In the genomic region with DNA sequence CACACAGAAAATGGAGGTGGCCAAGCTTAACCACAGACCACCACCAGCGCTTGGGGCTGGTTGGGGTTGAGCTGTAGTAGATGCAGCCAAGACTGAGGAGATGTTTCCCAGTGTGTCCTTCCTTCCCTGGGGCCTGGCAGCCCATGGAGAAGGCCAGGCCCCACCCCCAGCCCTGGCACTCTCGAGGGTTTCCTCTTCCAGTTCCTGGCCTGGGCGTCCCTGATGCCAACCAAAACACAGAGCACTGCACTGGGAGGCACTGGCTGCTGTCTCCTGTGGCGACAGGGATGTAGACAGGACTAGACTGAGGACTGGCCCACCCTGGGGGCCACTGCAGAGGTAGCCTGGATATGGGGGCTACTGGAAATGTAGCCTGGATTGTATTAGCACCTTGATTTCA, we compare ENCODE assay signal across 16 mouse cellular contexts. TPM values are rescaled to one million over a fixed set of nuclear protein-coding genes. Genes with fewer than 3 reads are reported as not detected.
DNase-seq lines count a peak whose midpoint lies in the region; ATAC-seq lines count a peak whose summit lies in the region.
"Had no signal": no experiment of that assay in that cellular context is flagged by ENCODE, and none has a peak within 500 bp of the region (broad histone marks: within the 10 kb centered on the region; RNA-seq: fewer than 3 reads in every experiment).

No protein-coding gene starts in this region.

- no peaks in the 10 kb centered on the region for H3K36me3 ChIP-seq in forebrain, embryonic 16.5 days (ENCODE audit: control insufficient read depth, insufficient read depth)
- H3K36me3 ChIP-seq in forebrain, embryonic 12.5 days (replicated peaks): peaks cover 8% of the 10 kb centered on the region
- H3K36me3 ChIP-seq: liver, embryonic 13.5 days had no signal

- ATAC-seq in forebrain, embryonic 16.5 days: 0 out of 2 replicates have a peak, but pooled peaks have one; percentile 31
- no peak for ATAC-seq in forebrain, embryonic 12.5 days (ENCODE audit: low FRiP score)
- ATAC-seq: Patski had no signal

- no peak overlapping the region for H3K9ac ChIP-seq in forebrain, embryonic 16.5 days (replicated peaks; ENCODE audit: low read depth, low read length)
- no peak overlapping the region for H3K9ac ChIP-seq in forebrain, embryonic 12.5 days
- H3K9ac ChIP-seq: liver, embryonic 13.5 days; midbrain, embryonic 12.5 days; neural tube, embryonic 13.5 days had no signal

- 72% methylated on average over 4 of the region's 4 CpGs for WGBS in forebrain, embryonic 16.5 days
- 81% methylated on average over 4 of the region's 4 CpGs for WGBS in forebrain, embryonic 12.5 days

- intact Hi-C loops in heart, postnatal 14 days (cut with DNase I): no loop called here

- H3K9me3 ChIP-seq in forebrain, embryonic 16.5 days (ENCODE audit: control insufficient read depth, low read length): no peaks in the 10 kb centered on the region
- no peaks in the 10 kb centered on the region for H3K9me3 ChIP-seq in forebrain, embryonic 12.5 days
- H3K9me3 ChIP-seq: liver, embryonic 13.5 days; midbrain, embryonic 12.5 days; neural tube, embryonic 13.5 days had no signal

- no peak overlapping the region for H3K27ac ChIP-seq in forebrain, embryonic 16.5 days (ENCODE audit: low read length)
- H3K27ac ChIP-seq in forebrain, embryonic 12.5 days: no peak overlapping the region
- H3K27ac ChIP-seq: liver, embryonic 13.5 days; midbrain, embryonic 12.5 days; neural tube, embryonic 13.5 days had no signal

- H3K4me2 ChIP-seq in forebrain, embryonic 16.5 days (ENCODE audit: low read length): no peak overlapping the region
- no peak overlapping the region for H3K4me2 ChIP-seq in forebrain, embryonic 12.5 days
- H3K4me2 ChIP-seq: liver, embryonic 13.5 days; midbrain, embryonic 12.5 days; neural tube, embryonic 13.5 days had no signal

- H3K27me3 ChIP-seq in forebrain, embryonic 16.5 days (replicated peaks; ENCODE audit: control insufficient read depth, insufficient read depth, low read length): no peaks in the 10 kb centered on the region
- H3K27me3 ChIP-seq in forebrain, embryonic 12.5 days: no peaks in the 10 kb centered on the region
- H3K27me3 ChIP-seq: liver, embryonic 13.5 days; midbrain, embryonic 12.5 days; neural tube, embryonic 13.5 days; Patski had no signal

- DNase-seq in ovary, postnatal 36 days (ENCODE audit: low spot score): peak; percentile 30
- no peak for DNase-seq in ovary, postnatal 14 days (ENCODE audit: low spot score)
- peak; percentile 52 to 60 for DNase-seq in heart, postnatal 14 days
- peak; percentile 33 for DNase-seq in skeletal muscle tissue, adult 2 months (ENCODE audit: low read depth, low spot score)
- no peak for DNase-seq in ovary, postnatal 10 days (ENCODE audit: low spot score)
- DNase-seq in retina, postnatal 1 day: no peak
- DNase-seq: kidney, postnatal 25 days; liver, embryonic 13.5 days; spleen, adult 18-20 months; thymus, adult 2 months had no signal

- no peak overlapping the region for H3K4me3 ChIP-seq in forebrain, embryonic 16.5 days (replicated peaks; ENCODE audit: low read length)
- no peak overlapping the region for H3K4me3 ChIP-seq in forebrain, embryonic 12.5 days (replicated peaks)
- H3K4me3 ChIP-seq: liver, embryonic 13.5 days; midbrain, embryonic 12.5 days; neural tube, embryonic 13.5 days had no signal

- H3K4me1 ChIP-seq in forebrain, embryonic 16.5 days (replicated peaks; ENCODE audit: control insufficient read depth, insufficient read depth, low read length): peaks cover 2% of the 10 kb centered on the region; the same call in 1 of the 2 replicates
- H3K4me1 ChIP-seq in forebrain, embryonic 12.5 days: 0 out of 2 replicates have a peak, but pooled peaks cover 5% of the 10 kb centered on the region

RNA-seq across cellular contexts. Expression of gene Gdpd5, which starts 33.8 kb away (rescaled TPM):
- 45.2 and 48.0 TPM in 2 replicates for polyA plus RNA-seq in forebrain, embryonic 16.5 days (2015; fragmentation: Nextera tagmentation; extraction: Ambion mirVana)
- polyA plus RNA-seq in forebrain, embryonic 12.5 days (2016; fragmentation: Nextera tagmentation; extraction: Ambion mirVana): 29.9 and 34.4 TPM in 2 replicates
- total RNA-seq in heart, postnatal 14 days (2021): 10 to 100 TPM; 32.8 to 33.0 TPM

RNA-seq across cellular contexts. Expression of gene Klhl35, which starts 50.8 kb away (rescaled TPM):
- polyA plus RNA-seq in forebrain, embryonic 16.5 days (2015; fragmentation: Nextera tagmentation; extraction: Ambion mirVana): 3.8 and 4.0 TPM in 2 replicates
- polyA plus RNA-seq in forebrain, embryonic 12.5 days (2016; fragmentation: Nextera tagmentation; extraction: Ambion mirVana): 5.6 and 6.8 TPM in 2 replicates
- total RNA-seq in heart, postnatal 14 days (2021): under 1 TPM; 0.15 to 0.29 TPM
- total RNA-seq: gastrocnemius, postnatal 36 days had no signal

Comparison
In these comparisons a context has a peak if more than half of its experiments do, and no peak if none do; other contexts are left out.
1. DNase-seq: peak in ovary, postnatal 36 days (single experiment), heart, postnatal 14 days (2 of 2) and skeletal muscle tissue, adult 2 months (single experiment); none in ovary, postnatal 14 days (single experiment), ovary, postnatal 10 days (single experiment) and retina, postnatal 1 day (single experiment).